Mouse (Mus musculus) frontal cortex, postnatal 10 days (tissue): ENCODE measurements around the gene Fam98b.

Experiments
- DNase-seq, 2 experiments: peaks; one replicate each; pipeline ENCODE4 v3.0.0; 2022; ENCODE audit warnings: low spot score in 2 of 2, mixed read lengths in 1 of 2

Gene Fam98b

GRCm38 (mm10) chr2:117303391-117304350 lies 54.1 kb downstream of the Fam98b start:
- DNase-seq, result no peak

GRCm38 (mm10) chr2:117304941-117305340 lies 55.4 kb downstream of the Fam98b start:
- no peak for DNase-seq

- no peak for DNase-seq
Measured at GRCm38 (mm10) chr2:117307959-117308358, 58.4 kb downstream of the Fam98b start.

- DNase-seq, result no peak
Measured at GRCm38 (mm10) chr2:117309046-117309445, 59.5 kb downstream of the Fam98b start.

- DNase-seq, result no peak
Measured at GRCm38 (mm10) chr2:117311349-117311748, 61.8 kb downstream of the Fam98b start.

- DNase-seq, result no peak
Measured at GRCm38 (mm10) chr2:117312030-117312429, 62.5 kb downstream of the Fam98b start.

- DNase-seq, result no peak
Measured at GRCm38 (mm10) chr2:117312441-117312895, 62.9 kb downstream of the Fam98b start.

- DNase-seq, result no peak
Measured at GRCm38 (mm10) chr2:117313586-117314235, 64.2 kb downstream of the Fam98b start.

GRCm38 (mm10) chr2:117318991-117319390 lies 69.5 kb downstream of the Fam98b start:
- DNase-seq, result no peak
